Mouse (Mus musculus): ENCODE results near the gene Ccdc91.
A peak's percentile ranks its signal among the peaks of the same experiment; 100 is the strongest.

- TF ChIP-seq CTCF (IDR thresholded peaks at IDR 0.05; ENCODE audit: low read depth, low read length): peak; percentile 31; the same call in 1 of the 2 replicates
- TF ChIP-seq POLR2A (IDR thresholded peaks at IDR 0.05; ENCODE audit: extremely low read depth, insufficient read depth, low read length): no peak
Measured at GRCm38 (mm10) chr6:147664339-147664738, 188.7 kb downstream of the Ccdc91 start.

Measured in liver, adult 2 months (tissue).